Mouse (Mus musculus) brain, embryonic 14.5 days (tissue): ENCODE results near the gene Zfp423.

Experiments
- CTCF ChIP-seq: fragments of 200-500 bp; IDR thresholded peaks from 2 replicates; pipeline ENCODE4 v1.5.1; 2012; ENCODE audit warnings: inconsistent platforms, mild to moderate bottlenecking, moderate library complexity, borderline replicate concordance; ENCODE audit not compliant: insufficient read depth, insufficient read length; ENCODE audit errors: extremely low read depth
- POLR2A ChIP-seq: fragments of 200-500 bp; IDR thresholded peaks from 2 replicates; pipeline ENCODE4 v1.6.1; 2012; ENCODE audit warnings: mild to moderate bottlenecking, inconsistent platforms, borderline replicate concordance; ENCODE audit not compliant: poor library complexity, insufficient read depth, insufficient read length, severe bottlenecking; ENCODE audit errors: extremely low read depth

DNA sequence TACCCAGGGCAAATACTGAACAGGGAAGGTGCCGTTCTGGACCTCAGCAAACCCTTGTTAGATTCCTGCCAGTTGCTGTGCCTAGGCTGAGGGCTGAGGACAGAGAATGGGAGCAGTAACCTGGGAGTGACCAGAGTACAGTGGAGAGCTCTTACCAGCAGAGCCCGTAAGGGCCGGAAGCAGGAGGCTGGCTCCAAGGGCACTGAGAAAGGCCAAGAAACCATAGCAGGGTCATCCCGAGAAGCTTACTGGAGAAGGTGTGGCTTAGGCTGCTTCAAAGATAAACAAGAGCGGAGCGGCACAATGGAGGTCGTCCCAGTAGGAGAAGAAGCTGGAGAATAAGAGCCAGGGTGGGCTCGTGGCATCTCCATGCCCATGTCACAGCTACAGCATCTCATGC is 65.1 kb downstream of the Zfp423 start:
- no peak for TF ChIP-seq CTCF
- no peak for TF ChIP-seq POLR2A
